Mouse (Mus musculus): Measurements from ENCODE around the gene Tmem131.

DNA sequence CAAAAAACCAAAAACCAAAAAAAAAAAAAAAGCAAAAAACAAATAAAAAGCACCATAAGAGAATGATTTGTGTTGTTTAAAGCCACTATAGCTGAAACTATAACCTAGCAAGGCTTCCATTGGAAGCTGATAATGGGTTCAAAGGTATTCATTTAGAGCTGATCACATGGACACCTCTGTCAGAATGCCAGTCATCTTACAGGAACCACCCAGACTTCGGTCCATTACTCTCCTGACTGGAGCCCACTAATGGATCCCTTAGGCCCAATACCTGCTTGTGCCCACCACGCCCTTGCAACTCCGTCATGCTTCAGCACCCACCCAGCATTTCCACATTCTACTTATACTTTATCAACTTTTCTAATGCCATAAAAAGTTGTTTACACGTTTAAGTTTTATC, 17.2 kb downstream of the Tmem131 start:
- TF ChIP-seq GATA1 (IDR thresholded peaks at IDR 0.05; ENCODE audit: borderline replicate concordance, low read length) (no peak), FLI1 (IDR thresholded peaks at IDR 0.05; ENCODE audit: low read length) (no peak)
